Mouse (Mus musculus): ENCODE measurements around the gene Adra2a. TPM values are rescaled to one million over a fixed set of nuclear protein-coding genes. Genes with fewer than 3 reads are reported as not detected.
A peak's percentile ranks its signal among the peaks of the same experiment; 100 is the strongest.

Gene Adra2a
- polyA plus RNA-seq, 1 experiment from 2014 or later = 3.7 TPM

GRCm38 (mm10) chr19:54093599-54093998 lies 49.6 kb downstream of the Adra2a start:
- H3K4me1 ChIP-seq = peaks cover 20% of the 10 kb centered on the region
- no peak overlapping the region for H3K9ac ChIP-seq
- H3K4me2 ChIP-seq = no peak overlapping the region
- ATAC-seq (replicated peaks) = no peak
- H3K4me3 ChIP-seq = no peak overlapping the region
- no peaks in the 10 kb centered on the region for H3K27me3 ChIP-seq (replicated peaks)
- H3K9me3 ChIP-seq = no peaks in the 10 kb centered on the region
- no peak overlapping the region for H3K27ac ChIP-seq
- WGBS = 85% methylated on average over 3 of the region's 3 CpGs
- H3K36me3 ChIP-seq (replicated peaks) = no peaks in the 10 kb centered on the region

GRCm38 (mm10) chr19:54095716-54096115 lies 51.8 kb downstream of the Adra2a start:
- Histone ChIP-seq H3K4me3 (no peak overlapping the region), H3K27me3 (replicated peaks) (no peaks in the 10 kb centered on the region), H3K9me3 (no peaks in the 10 kb centered on the region), H3K4me2 (no peak overlapping the region), H3K36me3 (replicated peaks) (no peaks in the 10 kb centered on the region), H3K9ac (no peak overlapping the region), H3K27ac (no peak overlapping the region), H3K4me1 (peaks cover 20% of the 10 kb centered on the region)
- ATAC-seq (replicated peaks) = 0 out of 2 replicates have a peak, but pooled peaks have one; percentile 42
- WGBS = 48% methylated on average over 5 of the region's 5 CpGs

DNA sequence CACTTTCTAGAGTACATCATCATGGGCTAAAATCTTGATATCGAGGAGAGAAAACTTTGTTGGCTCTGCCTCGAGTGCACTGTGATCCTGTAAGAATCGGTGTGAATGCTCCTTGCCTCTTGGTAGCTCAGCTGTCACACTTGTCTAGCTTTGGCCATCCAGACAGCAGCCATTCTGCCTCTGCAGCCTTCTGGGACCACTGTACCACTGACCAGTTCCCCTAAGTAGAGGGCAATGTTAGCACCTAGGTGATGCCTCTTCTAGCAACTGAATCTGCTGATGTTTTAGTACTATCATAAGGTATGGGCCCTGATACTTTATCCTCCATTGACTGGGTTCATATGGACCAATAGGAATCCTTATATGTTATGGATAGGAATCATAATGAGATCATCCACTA lies 54.4 kb downstream of the Adra2a start:
- 95% methylated on average over 3 of the region's 3 CpGs for WGBS
- Histone ChIP-seq H3K4me2 (no peak overlapping the region), H3K27ac (no peak overlapping the region), H3K4me1 (peaks cover 20% of the 10 kb centered on the region), H3K4me3 (no peak overlapping the region), H3K36me3 (replicated peaks) (no peaks in the 10 kb centered on the region), H3K9me3 (no peaks in the 10 kb centered on the region), H3K9ac (no peak overlapping the region), H3K27me3 (replicated peaks) (no peaks in the 10 kb centered on the region)
- no peak for ATAC-seq (replicated peaks)

Other genes starting within 250 kb of the Adra2a start
- gene Pdcd4, start 151.9 kb upstream of the Adra2a start, polyA plus RNA-seq (2015; fragmentation: Nextera tagmentation; extraction: Ambion mirVana) = 59.7 and 64.9 TPM in 2 replicates
- gene Shoc2, start 99.8 kb upstream of the Adra2a start, polyA plus RNA-seq (2015; fragmentation: Nextera tagmentation; extraction: Ambion mirVana) = 56.9 and 60.6 TPM in 2 replicates
- 116 and 123 TPM in 2 replicates for gene Bbip1, start 99.5 kb upstream of the Adra2a start, polyA plus RNA-seq (2015; fragmentation: Nextera tagmentation; extraction: Ambion mirVana)

All from midbrain, embryonic 15.5 days (tissue).